Mouse (Mus musculus): ENCODE measurements around the gene Rad51d. TPM values are rescaled to one million over a fixed set of nuclear protein-coding genes. Genes with fewer than 3 reads are reported as not detected.

Rad51d gene
- polyA plus RNA-seq, 1 experiment, result 21.8 TPM

- H3K4me3 ChIP-seq (ENCODE audit: insufficient read depth, low read depth, low read length), result peak within 1 kb of the TSS; percentile 74
- H3K4me1 ChIP-seq (ENCODE audit: control insufficient read depth, insufficient read depth, insufficient read length, low read length), result peaks cover 5% of the 10 kb centered on the region; the same call in 1 of the 2 replicates
- no peak within 1 kb of the TSS for H3K27ac ChIP-seq (replicated peaks; ENCODE audit: low read depth, low read length)
Observed at GRCm38 (mm10) chr11:82907651-82908607, 17.5 kb upstream of the Rad51d start, which contains the start of gene Nle1. TSS of gene Nle1 (minus strand) at chr11:82908411.

GRCm38 (mm10) chr11:82905816-82906215, 15.4 kb upstream of the Rad51d start:
- Histone ChIP-seq H3K4me3 (ENCODE audit: insufficient read depth, low read depth, low read length) (no peak overlapping the region), H3K4me1 (ENCODE audit: control insufficient read depth, insufficient read depth, insufficient read length, low read length) (peaks cover 5% of the 10 kb centered on the region; the same call in 1 of the 2 replicates), H3K27ac (replicated peaks; ENCODE audit: low read depth, low read length) (no peak overlapping the region)

GRCm38 (mm10) chr11:82904952-82905351, 14.5 kb upstream of the Rad51d start:
- peaks cover 5% of the 10 kb centered on the region; the same call in 1 of the 2 replicates for H3K4me1 ChIP-seq (ENCODE audit: control insufficient read depth, insufficient read depth, insufficient read length, low read length)
- no peak overlapping the region for H3K4me3 ChIP-seq (ENCODE audit: insufficient read depth, low read depth, low read length)

GRCm38 (mm10) chr11:82901606-82902310, 11.3 kb upstream of the Rad51d start:
- no peak overlapping the region for H3K4me3 ChIP-seq (ENCODE audit: insufficient read depth, low read depth, low read length)
- no peaks in the 10 kb centered on the region for H3K4me1 ChIP-seq (ENCODE audit: control insufficient read depth, insufficient read depth, insufficient read length, low read length)
- no peak overlapping the region for H3K27ac ChIP-seq (replicated peaks; ENCODE audit: low read depth, low read length)

More at GRCm38 (mm10) chr11:82904952-82905351, 14.5 kb upstream of the Rad51d start:
- no peak overlapping the region for H3K27ac ChIP-seq (replicated peaks; ENCODE audit: low read depth, low read length)

GRCm38 (mm10) chr11:82899720-82900119, 9.3 kb upstream of the Rad51d start:
- Histone ChIP-seq H3K27ac (replicated peaks; ENCODE audit: low read depth, low read length) (no peak overlapping the region), H3K4me1 (ENCODE audit: control insufficient read depth, insufficient read depth, insufficient read length, low read length) (no peaks in the 10 kb centered on the region), H3K4me3 (ENCODE audit: insufficient read depth, low read depth, low read length) (no peak overlapping the region)

- H3K4me3 ChIP-seq (ENCODE audit: insufficient read depth, low read depth, low read length), result no peak overlapping the region
- no peak overlapping the region for H3K27ac ChIP-seq (replicated peaks; ENCODE audit: low read depth, low read length)
- H3K4me1 ChIP-seq (ENCODE audit: control insufficient read depth, insufficient read depth, insufficient read length, low read length), result no peaks in the 10 kb centered on the region
Observed at GRCm38 (mm10) chr11:82897478-82897877, 7.1 kb upstream of the Rad51d start.

GRCm38 (mm10) chr11:82891936-82892335, 1.5 kb upstream of the Rad51d start, which contains the start of gene Fndc8:
TSS of gene Fndc8 (plus strand) at chr11:82892124.
- H3K4me1 ChIP-seq (ENCODE audit: control insufficient read depth, insufficient read depth, insufficient read length, low read length), result peaks cover 2% of the 10 kb centered on the region; the same call in 1 of the 2 replicates
- peak within 1 kb of the TSS; percentile 8; the same call in 1 of the 2 replicates for H3K4me3 ChIP-seq (ENCODE audit: insufficient read depth, low read depth, low read length)
- H3K27ac ChIP-seq (replicated peaks; ENCODE audit: low read depth, low read length), result no peak within 1 kb of the TSS; the same call in 1 of the 2 replicates

- Histone ChIP-seq H3K4me3 (ENCODE audit: insufficient read depth, low read depth, low read length) (peak overlapping the region; percentile 82), H3K4me1 (ENCODE audit: control insufficient read depth, insufficient read depth, insufficient read length, low read length) (peaks cover 2% of the 10 kb centered on the region; the same call in 1 of the 2 replicates), H3K27ac (replicated peaks; ENCODE audit: low read depth, low read length) (peak overlapping the region; percentile 78)
Observed at GRCm38 (mm10) chr11:82889524-82890341, 681 bp downstream of the Rad51d start.

GRCm38 (mm10) chr11:82888491-82888946, 1.9 kb downstream of the Rad51d start:
- peak overlapping the region; percentile 82 for H3K4me3 ChIP-seq (ENCODE audit: insufficient read depth, low read depth, low read length)
- H3K27ac ChIP-seq (replicated peaks; ENCODE audit: low read depth, low read length), result peak overlapping the region; percentile 57
- H3K4me1 ChIP-seq (ENCODE audit: control insufficient read depth, insufficient read depth, insufficient read length, low read length), result peaks cover 2% of the 10 kb centered on the region; the same call in 1 of the 2 replicates

- peaks cover 2% of the 10 kb centered on the region; the same call in 1 of the 2 replicates for H3K4me1 ChIP-seq (ENCODE audit: control insufficient read depth, insufficient read depth, insufficient read length, low read length)
- H3K27ac ChIP-seq (replicated peaks; ENCODE audit: low read depth, low read length), result no peak overlapping the region
- H3K4me3 ChIP-seq (ENCODE audit: insufficient read depth, low read depth, low read length), result no peak overlapping the region
Observed at GRCm38 (mm10) chr11:82886559-82886958, 3.9 kb downstream of the Rad51d start.

- H3K27ac ChIP-seq (replicated peaks; ENCODE audit: low read depth, low read length), result no peak overlapping the region
- H3K4me1 ChIP-seq (ENCODE audit: control insufficient read depth, insufficient read depth, insufficient read length, low read length), result no peaks in the 10 kb centered on the region
- no peak overlapping the region for H3K4me3 ChIP-seq (ENCODE audit: insufficient read depth, low read depth, low read length)
Observed at GRCm38 (mm10) chr11:82883180-82883579, 7.2 kb downstream of the Rad51d start.

GRCm38 (mm10) chr11:82877726-82878344, 12.6 kb downstream of the Rad51d start:
- no peaks in the 10 kb centered on the region for H3K4me1 ChIP-seq (ENCODE audit: control insufficient read depth, insufficient read depth, insufficient read length, low read length)
- no peak overlapping the region for H3K27ac ChIP-seq (replicated peaks; ENCODE audit: low read depth, low read length)
- no peak overlapping the region for H3K4me3 ChIP-seq (ENCODE audit: insufficient read depth, low read depth, low read length)

GRCm38 (mm10) chr11:82875631-82876030, 14.8 kb downstream of the Rad51d start:
- H3K4me1 ChIP-seq (ENCODE audit: control insufficient read depth, insufficient read depth, insufficient read length, low read length), result no peaks in the 10 kb centered on the region
- H3K4me3 ChIP-seq (ENCODE audit: insufficient read depth, low read depth, low read length), result no peak overlapping the region

GRCm38 (mm10) chr11:82874924-82875323, 15.5 kb downstream of the Rad51d start:
- Histone ChIP-seq H3K27ac (replicated peaks; ENCODE audit: low read depth, low read length) (no peak overlapping the region), H3K4me3 (ENCODE audit: insufficient read depth, low read depth, low read length) (no peak overlapping the region), H3K4me1 (ENCODE audit: control insufficient read depth, insufficient read depth, insufficient read length, low read length) (no peaks in the 10 kb centered on the region)

More at GRCm38 (mm10) chr11:82875631-82876030, 14.8 kb downstream of the Rad51d start:
- no peak overlapping the region for H3K27ac ChIP-seq (replicated peaks; ENCODE audit: low read depth, low read length)

All from brown adipose tissue, adult 24 weeks (tissue).